Mouse (Mus musculus) ES-E14 (cell line): ENCODE data around the gene Hist1h3d.
A peak's percentile ranks its signal among the peaks of the same experiment; 100 is the strongest.
"Not testable (repeated sequence)": the region's sequence is repeated elsewhere in the genome, so short reads cannot be mapped to it uniquely, and the experiment has no call there.

Experiments
- CHD2 ChIP-seq: IDR thresholded peaks from 2 replicates; pipeline ENCODE4 v1.6.1; 2014; ENCODE audit warnings: mild to moderate bottlenecking, low read depth, low read length, inconsistent platforms
- HCFC1 ChIP-seq: IDR thresholded peaks from 2 replicates; pipeline ENCODE4 v1.6.1; 2012; ENCODE audit warnings: low read length, inconsistent platforms, borderline replicate concordance; ENCODE audit not compliant: insufficient read depth
- MAFK ChIP-seq: IDR thresholded peaks from 2 replicates; pipeline ENCODE4 v1.6.1; 2014; ENCODE audit warnings: mild to moderate bottlenecking, low read depth, low read length, inconsistent platforms; ENCODE audit not compliant: insufficient read depth
- ZC3H11A ChIP-seq: IDR thresholded peaks from 2 replicates; pipeline ENCODE4 v1.6.1; 2012; ENCODE audit warnings: low read depth, mild to moderate bottlenecking, inconsistent platforms, low read length, borderline replicate concordance

GRCm38 (mm10) chr13:23571504-23572217, 3.9 kb upstream of the Hist1h3d start:
- peak; percentile 49; the same call in 1 of the 2 replicates for TF ChIP-seq HCFC1
- TF ChIP-seq ZC3H11A, MAFK: not testable (repeated sequence)
- peak; percentile 64 for TF ChIP-seq CHD2
